In the genomic region with DNA sequence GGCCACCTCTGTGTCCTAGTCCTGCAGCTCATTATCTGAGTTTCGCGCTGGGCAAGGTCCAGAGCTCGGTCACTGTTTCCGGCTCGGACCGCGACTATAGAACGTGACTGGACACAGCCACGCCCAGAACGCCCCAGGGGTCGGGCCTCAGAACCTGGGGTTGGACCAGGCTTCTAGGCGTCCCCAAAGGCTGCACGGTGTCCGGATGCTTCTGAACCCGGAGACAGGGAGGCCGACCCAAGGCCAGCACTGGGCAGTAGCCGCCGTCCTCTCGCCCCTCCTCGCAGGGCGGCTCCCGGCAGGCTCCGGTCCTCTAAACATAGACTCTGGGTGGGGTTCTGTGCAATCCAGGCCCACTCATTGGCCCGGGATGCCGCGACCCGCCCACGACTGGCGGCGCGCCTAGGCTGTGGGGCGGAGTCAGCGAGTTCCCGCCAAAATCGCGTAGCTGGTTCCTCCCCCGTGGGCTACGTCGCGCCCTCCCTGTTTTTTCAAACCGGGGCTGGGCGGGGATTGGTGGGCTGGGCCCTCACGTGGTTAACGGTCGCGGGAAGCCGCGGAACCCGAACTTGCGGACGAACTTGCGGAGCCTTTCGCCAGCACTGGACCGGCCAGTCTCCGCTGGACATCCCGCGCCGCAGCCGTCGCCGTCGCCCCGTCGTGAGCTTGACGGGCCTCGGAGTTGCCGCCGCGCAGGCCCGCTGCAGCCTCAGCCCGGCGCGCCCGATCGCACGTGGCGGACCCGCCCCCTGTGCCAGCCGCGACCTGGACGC, we compare ENCODE assay signal across 8 mouse cellular contexts. TPM values are rescaled to one million over a fixed set of nuclear protein-coding genes. Genes with fewer than 3 reads are reported as not detected.
DNase-seq lines count a peak whose midpoint lies in the region; ATAC-seq and TF ChIP-seq lines count a peak whose summit lies in the region.

A gene (plus strand): TSS at position 531 of the 773 bp plus-strand sequence.

- peak; percentile 95 for ATAC-seq in lung, postnatal 0 days

- H3K9ac ChIP-seq in MEL (ENCODE audit: control insufficient read depth, low read depth, low read length, poor library complexity, severe bottlenecking) = peak within 1 kb of the TSS; percentile 98
- H3K9ac ChIP-seq in lung, postnatal 0 days (replicated peaks; ENCODE audit: low read depth) = peak within 1 kb of the TSS; percentile 62

- peak; percentile 98 for DNase-seq in MEL (ENCODE audit: low read depth, low spot score)
- DNase-seq in cerebellum, adult 2 months = peak; percentile 99
- DNase-seq in forelimb bud, embryonic 11.5 days (ENCODE audit: low read depth, low spot score) = peak; percentile 98
- DNase-seq in hindbrain, embryonic 10.5 days (ENCODE audit: low spot score) = peak; percentile 99
- peak; percentile 98 for DNase-seq in layer of hippocampus, adult 9-11 months
- peak; percentile 99 for DNase-seq in lung, postnatal 0 days (ENCODE audit: low spot score)
- DNase-seq in ovary, postnatal 14 days (ENCODE audit: low spot score) = peak; percentile 99
- DNase-seq in thymus, postnatal 14 days = peak; percentile 98

- under 1% methylated on average over 81 of the region's 81 CpGs for WGBS in cerebellum, adult 2 months
- under 1% methylated on average over 81 of the region's 81 CpGs for WGBS in hindbrain, embryonic 10.5 days
- 1% methylated on average over 54 of the region's 81 CpGs for WGBS in lung, postnatal 0 days

- H3K4me3 ChIP-seq in MEL (ENCODE audit: control insufficient read depth in 1 of 2, insufficient read depth in 1 of 2, low read depth in 2 of 2, low read length in 2 of 2) = peak within 1 kb of the TSS; percentile 99
- peak within 1 kb of the TSS; percentile 81 for H3K4me3 ChIP-seq in cerebellum, adult 2 months (replicated peaks; ENCODE audit: insufficient read depth, low read depth, low read length)
- peak within 1 kb of the TSS; percentile 99 for H3K4me3 ChIP-seq in hindbrain, embryonic 10.5 days
- H3K4me3 ChIP-seq in lung, postnatal 0 days (ENCODE audit: low read depth, low read length) = peak within 1 kb of the TSS; percentile 74

- no peak for TF ChIP-seq CTCF in MEL (IDR thresholded peaks at IDR 0.05 in 2 of 3, conservative IDR thresholded peaks at IDR 0.05 in 1 of 3; ENCODE audit: control insufficient read depth in 1 of 3, insufficient read depth in 1 of 3, low read depth in 2 of 3, low read length in 3 of 3, poor library complexity in 1 of 3, severe bottlenecking in 1 of 3)
- no peak for TF ChIP-seq CTCF in cerebellum, adult 2 months (IDR thresholded peaks at IDR 0.05; ENCODE audit: borderline replicate concordance, insufficient read depth, low read depth, low read length)
- no peak for TF ChIP-seq CTCF in lung, postnatal 0 days (IDR thresholded peaks at IDR 0.05)

- peaks cover 4 to 16% of the 10 kb centered on the region in 2 experiments for H3K4me1 ChIP-seq in MEL (ENCODE audit: control insufficient read depth in 1 of 2, insufficient read depth in 2 of 2, low read length in 2 of 2)
- no peaks in the 10 kb centered on the region for H3K4me1 ChIP-seq in cerebellum, adult 2 months (ENCODE audit: control insufficient read depth, insufficient read depth, low read length)
- H3K4me1 ChIP-seq in hindbrain, embryonic 10.5 days (replicated peaks) = peaks cover 30% of the 10 kb centered on the region
- peaks cover 13% of the 10 kb centered on the region; the same call in 1 of the 2 replicates for H3K4me1 ChIP-seq in lung, postnatal 0 days (ENCODE audit: insufficient read depth, low read depth, low read length)

- H3K9me3 ChIP-seq in MEL (replicated peaks; ENCODE audit: insufficient read depth, low read length) = no peaks in the 10 kb centered on the region
- H3K9me3 ChIP-seq in hindbrain, embryonic 10.5 days = no peaks in the 10 kb centered on the region
- H3K9me3 ChIP-seq in lung, postnatal 0 days (ENCODE audit: low read length) = no peaks in the 10 kb centered on the region

- peak within 1 kb of the TSS; percentile 88 for H3K27ac ChIP-seq in MEL (ENCODE audit: control insufficient read depth, low read depth, low read length)
- peak within 1 kb of the TSS; percentile 72 for H3K27ac ChIP-seq in cerebellum, adult 2 months (ENCODE audit: insufficient read depth, low read length)
- peak within 1 kb of the TSS; percentile 97 for H3K27ac ChIP-seq in hindbrain, embryonic 10.5 days
- peak within 1 kb of the TSS; percentile 95 for H3K27ac ChIP-seq in lung, postnatal 0 days (ENCODE audit: low read length)

- peaks cover 38% of the 10 kb centered on the region for H3K79me2 ChIP-seq in MEL (ENCODE audit: control insufficient read depth, insufficient read depth, low read length, poor library complexity)

- peak within 1 kb of the TSS; percentile 96 for H3K4me2 ChIP-seq in lung, postnatal 0 days (replicated peaks; ENCODE audit: low read depth, low read length)

- peak in 1 of 2 experiments; percentile 65; a peak in 2 of 4 replicates for TF ChIP-seq POLR2A in MEL (IDR thresholded peaks at IDR 0.05; ENCODE audit: control insufficient read depth in 1 of 2, insufficient read depth in 1 of 2, low read depth in 1 of 2, low read length in 2 of 2, poor library complexity in 1 of 2)
- no peak for TF ChIP-seq POLR2A in cerebellum, adult 2 months (IDR thresholded peaks at IDR 0.05; ENCODE audit: borderline replicate concordance, insufficient read depth, low read length)

- H3K36me3 ChIP-seq in MEL (ENCODE audit: control insufficient read depth in 1 of 2, insufficient read depth in 2 of 2, low read length in 2 of 2) = peaks cover 8 to 21% of the 10 kb centered on the region in 2 experiments
- H3K36me3 ChIP-seq in hindbrain, embryonic 10.5 days = peaks cover 12% of the 10 kb centered on the region
- no peaks in the 10 kb centered on the region for H3K36me3 ChIP-seq in lung, postnatal 0 days (ENCODE audit: insufficient read depth, low read length)

- no peak; a peak in 1 of 4 replicates for TF ChIP-seq EP300 in MEL (IDR thresholded peaks at IDR 0.05; ENCODE audit: low read depth in 1 of 2, low read length in 2 of 2)
- TF ChIP-seq EP300 in lung, postnatal 0 days (IDR thresholded peaks at IDR 0.05) = no peak

- H3K27me3 ChIP-seq in MEL (ENCODE audit: control insufficient read depth in 1 of 2, insufficient read depth in 2 of 2, low read length in 2 of 2) = no peaks in the 10 kb centered on the region
- H3K27me3 ChIP-seq in cerebellum, adult 2 months (ENCODE audit: control insufficient read depth, insufficient read depth, low read length) = no peaks in the 10 kb centered on the region
- H3K27me3 ChIP-seq in hindbrain, embryonic 10.5 days (ENCODE audit: insufficient read depth, poor library complexity, severe bottlenecking) = no peaks in the 10 kb centered on the region
- H3K27me3 ChIP-seq in lung, postnatal 0 days (replicated peaks; ENCODE audit: insufficient read depth, low read length) = no peaks in the 10 kb centered on the region

- TF ChIP-seq RAD21 in MEL (IDR thresholded peaks at IDR 0.05; ENCODE audit: low read depth, low read length) = no peak

TF ChIP-seq in MEL, 35 proteins besides CTCF, POLR2A, EP300 and RAD21:
- TF ChIP-seq NELFE (IDR thresholded peaks at IDR 0.05; ENCODE audit: low read depth, low read length) (peak; percentile 64), MYC (IDR thresholded peaks at IDR 0.05; ENCODE audit: low read depth, low read length) (peak; percentile 73; the same call in 1 of the 2 replicates), ELF1 (IDR thresholded peaks at IDR 0.05; ENCODE audit: low read depth, low read length) (0 out of 2 replicates have a peak, but pooled peaks have one; percentile 4), CHD1 (IDR thresholded peaks at IDR 0.05; ENCODE audit: low read depth, low read length) (no peak), ZMIZ1 (IDR thresholded peaks at IDR 0.05; ENCODE audit: low read depth, low read length) (0 out of 2 replicates have a peak, but pooled peaks have one; percentile 49), MXI1 (IDR thresholded peaks at IDR 0.05; ENCODE audit: low read depth, low read length) (peak; percentile 98), POLR2AphosphoS5 (IDR thresholded peaks at IDR 0.05; ENCODE audit: borderline replicate concordance, low read depth, low read length) (no peak), POLR2AphosphoS2 (IDR thresholded peaks at IDR 0.05; ENCODE audit: low read length) (no peak), USF2 (IDR thresholded peaks at IDR 0.05; ENCODE audit: borderline replicate concordance in 1 of 2, insufficient read depth in 1 of 2, low read depth in 1 of 2, low read length in 2 of 2) (peak; percentile 30 to 82; a peak in 3 of 4 replicates), ETS1 (IDR thresholded peaks at IDR 0.05; ENCODE audit: low read depth, low read length) (peak; percentile 46; the same call in 1 of the 2 replicates), HCFC1 (IDR thresholded peaks at IDR 0.05; ENCODE audit: low read depth, low read length) (peak; percentile 62; the same call in 1 of the 2 replicates), ZNF384 (IDR thresholded peaks at IDR 0.05; ENCODE audit: low read depth, low read length) (peak; percentile 83), MAX (IDR thresholded peaks at IDR 0.05; ENCODE audit: low read length) (peak; percentile 90), NRF1 (IDR thresholded peaks at IDR 0.05; ENCODE audit: insufficient read depth, low read depth, low read length, poor library complexity, severe bottlenecking) (no peak), MYB (IDR thresholded peaks at IDR 0.05; ENCODE audit: low read depth, low read length) (no peak), GABPA (IDR thresholded peaks at IDR 0.05; ENCODE audit: low read depth, low read length) (no peak), SIN3A (IDR thresholded peaks at IDR 0.05; ENCODE audit: low read length) (peak; percentile 75), E2F4 (IDR thresholded peaks at IDR 0.05; ENCODE audit: borderline replicate concordance, low read depth, low read length) (peak; percentile 80; the same call in 1 of the 2 replicates), USF1 (IDR thresholded peaks at IDR 0.05; ENCODE audit: low read depth, low read length) (peak; percentile 99)
TF ChIP-seq in MEL: peak in this region for 13.

RNA-seq across cellular contexts. Expression of the gene that starts here (rescaled TPM):
- 9.3 and 10.8 TPM in 2 replicates for total RNA-seq in MEL (2012; rRNA removed)
- polyA plus RNA-seq in MEL (2012; ENCODE audit: insufficient read depth in 1 of 2, insufficient read length in 2 of 2, low read depth in 1 of 2, low replicate concordance in 2 of 2, missing spikeins in 1 of 2) = 10 to 100 TPM in 1 of 2 experiments, not detected in 1; 23.0 TPM
- 15.9 and 16.9 TPM in 2 replicates for polyA plus RNA-seq in cerebellum, adult 2 months (2012; rRNA removed)
- polyA plus RNA-seq in hindbrain, embryonic 10.5 days (2016; fragmentation: Nextera tagmentation; extraction: Ambion mirVana) = 24.0 and 28.2 TPM in 2 replicates
- polyA plus RNA-seq in lung, postnatal 0 days (2015; fragmentation: Nextera tagmentation; extraction: Ambion mirVana) = 7.9 and 8.6 TPM in 2 replicates

Comparison
In these comparisons a context has a peak if more than half of its experiments do, and no peak if none do; other contexts are left out.
1. Peak in every context shown above with its lines: DNase-seq, ATAC-seq, H3K4me3 ChIP-seq and H3K27ac ChIP-seq.